Mouse (Mus musculus): Measurements from ENCODE around the gene Btg2. TPM values are rescaled to one million over a fixed set of nuclear protein-coding genes. Genes with fewer than 3 reads are reported as not detected.

Gene Btg2
- total RNA-seq, 2 experiments from 2014 or later, result 38.7 to 39.1 TPM

Other genes with a start within 250 kb of the Btg2 start
- gene Optc, start 171.1 kb downstream of the Btg2 start, total RNA-seq (2021), result 1 to 10 TPM; 1.2 TPM
- 10 to 100 TPM; 42.1 to 44.9 TPM for gene Prelp, start 157.7 kb downstream of the Btg2 start, total RNA-seq (2021)
- gene Fmod, start 41.9 kb downstream of the Btg2 start, total RNA-seq (2021), result 1 to 10 TPM; 9.3 to 9.8 TPM
- not detected for gene Chit1, start 32.1 kb upstream of the Btg2 start, total RNA-seq (2021)
- 1 to 10 TPM; 1.3 to 1.7 TPM for gene Chil1, start 103.1 kb upstream of the Btg2 start, total RNA-seq (2021)
- gene Mybph, start 114.3 kb upstream of the Btg2 start, total RNA-seq (2021), result under 1 TPM in 1 of 2 experiments, not detected in 1; 0.13 TPM
- 100 to 1,000 TPM; 110 to 137 TPM for gene Adora1, start 156.3 kb upstream of the Btg2 start, total RNA-seq (2021)
- gene Myog, start 210.9 kb upstream of the Btg2 start, total RNA-seq (2021), result not detected

All from adrenal gland, postnatal 36 days (tissue).